Mouse (Mus musculus) CD8-positive naive resting alpha-beta T cell, adult 57 days (primary cell): ENCODE data around the gene Lipc. TPM values are rescaled to one million over a fixed set of nuclear protein-coding genes. Genes with fewer than 3 reads are reported as not detected.

Source experiments
- total RNA-seq: library from RNA; stranded (reverse); gene quantifications from one replicate; pipeline ENCODE4 v1.2.4, GENCODE M21; 2023

Lipc gene
- 0.40 TPM for total RNA-seq

DNA sequence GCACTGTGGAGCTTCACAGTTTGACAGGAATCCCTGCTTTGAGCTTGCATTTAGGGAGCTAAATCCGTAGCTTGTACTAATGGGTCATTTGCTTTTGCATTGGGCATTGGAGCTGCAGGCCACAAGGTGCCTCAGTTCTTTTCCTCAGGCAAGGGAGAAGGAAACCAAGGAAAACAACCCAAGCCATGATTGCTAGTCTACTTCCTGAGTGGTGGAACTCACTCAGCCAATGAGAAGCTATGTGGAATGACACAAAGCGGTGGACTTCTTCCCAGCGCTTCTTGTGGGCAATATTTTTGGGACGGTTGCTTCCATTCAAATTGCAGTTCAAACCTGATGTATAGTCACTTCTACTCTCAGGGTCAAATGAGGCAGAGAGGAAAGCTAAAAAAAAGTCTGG is at the start of gene Lipc:
Lipc (minus strand) TSS at position 101 of the 400 bp plus-strand sequence.

Other genes with a start within 250 kb of the Lipc start
- gene Aqp9, start 216.5 kb upstream of the Lipc start, total RNA-seq, result 2.0 TPM